19 mouse cellular contexts compared by ENCODE assay signal in the genomic region with DNA sequence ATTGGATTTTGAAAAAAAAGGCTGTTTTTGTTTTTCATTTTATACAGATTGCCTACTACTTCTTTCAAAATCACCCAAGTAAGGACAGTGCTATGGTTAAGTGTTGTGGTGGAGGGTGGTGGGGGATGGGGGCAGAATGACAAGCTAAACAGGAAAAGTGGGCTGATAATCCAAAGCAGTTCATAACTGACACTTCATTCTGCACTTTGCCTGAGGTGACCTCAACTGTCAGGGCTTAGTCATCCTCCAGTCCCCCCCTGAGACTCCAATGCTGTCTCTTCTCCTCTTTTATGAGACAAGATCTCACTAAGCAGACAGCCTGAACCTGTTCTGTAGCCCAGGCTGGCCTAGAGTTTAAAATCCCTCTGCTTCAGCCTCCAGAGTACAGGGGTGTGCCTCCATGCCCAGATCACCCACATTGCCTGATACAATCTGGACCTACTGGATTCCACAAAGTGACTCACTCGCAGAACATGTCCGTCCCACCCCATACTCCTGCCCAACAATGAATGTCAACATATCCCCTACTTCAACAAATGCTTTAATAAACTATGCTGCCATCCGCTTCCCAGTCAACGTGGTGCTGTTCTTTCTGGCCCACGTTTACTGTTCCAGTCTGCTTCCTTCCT. TPM values are rescaled to one million over a fixed set of nuclear protein-coding genes. Genes with fewer than 3 reads are reported as not detected.
A peak's percentile ranks its signal among the peaks of the same experiment; 100 is the strongest.
DNase-seq lines count a peak whose midpoint lies in the region; ATAC-seq and TF ChIP-seq lines count a peak whose summit lies in the region.
"Had no signal": no experiment of that assay in that cellular context is flagged by ENCODE, and none has a peak within 500 bp of the region (broad histone marks: within the 10 kb centered on the region; RNA-seq: fewer than 3 reads in every experiment).

No protein-coding gene starts in this region.

- no peak for TF ChIP-seq CTCF in MEL (IDR thresholded peaks at IDR 0.05 in 2 of 3, conservative IDR thresholded peaks at IDR 0.05 in 1 of 3; ENCODE audit: control insufficient read depth in 1 of 3, insufficient read depth in 1 of 3, low read depth in 2 of 3, low read length in 3 of 3, poor library complexity in 1 of 3, severe bottlenecking in 1 of 3)
- no peak for TF ChIP-seq CTCF in lung, postnatal 0 days (IDR thresholded peaks at IDR 0.05)
- TF ChIP-seq CTCF in gastrocnemius, adult 2 months (IDR thresholded peaks at IDR 0.05): no peak

- H3K9me3 ChIP-seq in lung, embryonic 16.5 days (ENCODE audit: control insufficient read depth, low read length): peaks cover 5% of the 10 kb centered on the region
- H3K9me3 ChIP-seq in MEL (replicated peaks; ENCODE audit: insufficient read depth, low read length): no peaks in the 10 kb centered on the region
- no peaks in the 10 kb centered on the region for H3K9me3 ChIP-seq in lung, postnatal 0 days (ENCODE audit: low read length)
- H3K9me3 ChIP-seq in stomach, embryonic 16.5 days (replicated peaks; ENCODE audit: control insufficient read depth, low read length): peaks cover 7% of the 10 kb centered on the region; the same call in 1 of the 2 replicates

- H3K4me1 ChIP-seq in lung, embryonic 16.5 days (replicated peaks; ENCODE audit: control insufficient read depth, insufficient read depth, low read length): peaks cover 5% of the 10 kb centered on the region; the same call in 1 of the 2 replicates
- peaks cover 3 to 8% of the 10 kb centered on the region in 2 experiments; a peak in 2 of 4 replicates for H3K4me1 ChIP-seq in MEL (ENCODE audit: control insufficient read depth in 1 of 2, insufficient read depth in 2 of 2, low read length in 2 of 2)
- H3K4me1 ChIP-seq in lung, postnatal 0 days (ENCODE audit: insufficient read depth, low read depth, low read length): no peaks in the 10 kb centered on the region
- H3K4me1 ChIP-seq in stomach, embryonic 16.5 days (ENCODE audit: control insufficient read depth, insufficient read depth, low read length): no peaks in the 10 kb centered on the region
- H3K4me1 ChIP-seq: forebrain, embryonic 13.5 days; heart, embryonic 10.5 days; hindbrain, embryonic 13.5 days had no signal

- no peaks in the 10 kb centered on the region for H3K79me2 ChIP-seq in MEL (ENCODE audit: control insufficient read depth, insufficient read depth, low read length, poor library complexity)

- TF ChIP-seq POLR2A in MEL (IDR thresholded peaks at IDR 0.05; ENCODE audit: control insufficient read depth in 1 of 2, insufficient read depth in 1 of 2, low read depth in 1 of 2, low read length in 2 of 2, poor library complexity in 1 of 2): no peak

- no peak overlapping the region for H3K4me2 ChIP-seq in lung, embryonic 16.5 days (ENCODE audit: low read depth, low read length)
- no peak overlapping the region for H3K4me2 ChIP-seq in lung, postnatal 0 days (replicated peaks; ENCODE audit: low read depth, low read length)
- no peak overlapping the region for H3K4me2 ChIP-seq in stomach, embryonic 16.5 days (ENCODE audit: low read depth, low read length)
- H3K4me2 ChIP-seq: forebrain, embryonic 13.5 days; hindbrain, embryonic 13.5 days; lung, embryonic 14.5 days had no signal

- no peak overlapping the region for H3K27ac ChIP-seq in lung, embryonic 16.5 days (ENCODE audit: low read length)
- H3K27ac ChIP-seq in MEL (ENCODE audit: control insufficient read depth, low read depth, low read length): no peak overlapping the region
- H3K27ac ChIP-seq in lung, postnatal 0 days (ENCODE audit: low read length): no peak overlapping the region; the same call in 1 of the 2 replicates
- peak overlapping the region; percentile 35 for H3K27ac ChIP-seq in stomach, embryonic 16.5 days (ENCODE audit: low read length)
- H3K27ac ChIP-seq in gastrocnemius, adult 2 months: no peak overlapping the region
- H3K27ac ChIP-seq: forebrain, embryonic 13.5 days; heart, embryonic 10.5 days; hindbrain, embryonic 13.5 days had no signal

- TF ChIP-seq RAD21 in MEL (IDR thresholded peaks at IDR 0.05; ENCODE audit: low read depth, low read length): no peak

- peaks cover 50% of the 10 kb centered on the region for H3K36me3 ChIP-seq in lung, embryonic 16.5 days (ENCODE audit: control insufficient read depth, insufficient read depth, low read length)
- peaks cover 0 to 3% of the 10 kb centered on the region in 2 experiments; a peak in 1 of 4 replicates for H3K36me3 ChIP-seq in MEL (ENCODE audit: control insufficient read depth in 1 of 2, insufficient read depth in 2 of 2, low read length in 2 of 2)
- peaks cover 39% of the 10 kb centered on the region for H3K36me3 ChIP-seq in lung, postnatal 0 days (ENCODE audit: insufficient read depth, low read length)
- peaks cover 24% of the 10 kb centered on the region for H3K36me3 ChIP-seq in stomach, embryonic 16.5 days (ENCODE audit: control insufficient read depth, insufficient read depth, low read length)

- no peaks in the 10 kb centered on the region for H3K27me3 ChIP-seq in lung, embryonic 16.5 days (ENCODE audit: control insufficient read depth, insufficient read depth, low read depth, low read length)
- H3K27me3 ChIP-seq in MEL (ENCODE audit: control insufficient read depth in 1 of 2, insufficient read depth in 2 of 2, low read length in 2 of 2): no peaks in the 10 kb centered on the region
- H3K27me3 ChIP-seq in lung, postnatal 0 days (replicated peaks; ENCODE audit: insufficient read depth, low read length): no peaks in the 10 kb centered on the region
- H3K27me3 ChIP-seq in stomach, embryonic 16.5 days (ENCODE audit: control insufficient read depth, insufficient read depth, low read length): no peaks in the 10 kb centered on the region
- H3K27me3 ChIP-seq: forebrain, embryonic 13.5 days; hindbrain, embryonic 13.5 days had no signal

- no peak overlapping the region for H3K9ac ChIP-seq in lung, embryonic 16.5 days (ENCODE audit: low read length)
- H3K9ac ChIP-seq in MEL (ENCODE audit: control insufficient read depth, low read depth, low read length, poor library complexity, severe bottlenecking): no peak overlapping the region
- no peak overlapping the region for H3K9ac ChIP-seq in lung, postnatal 0 days (replicated peaks; ENCODE audit: low read depth)
- no peak overlapping the region for H3K9ac ChIP-seq in stomach, embryonic 16.5 days (ENCODE audit: low read length)
- H3K9ac ChIP-seq: forebrain, embryonic 13.5 days; hindbrain, embryonic 13.5 days; lung, embryonic 14.5 days had no signal

- intact Hi-C loops in gastrocnemius, adult 2 months (cut with DNase I): no loop called here

- no peak for DNase-seq in lung, postnatal 4 days
- DNase-seq in MEL (ENCODE audit: low read depth, low spot score): peak; percentile 46
- DNase-seq in lung, postnatal 0 days (ENCODE audit: low spot score): peak; percentile 83
- no peak for DNase-seq in cerebellum, postnatal 25 days
- no peak for DNase-seq in gastrocnemius, adult 2 months
- DNase-seq: cerebellum, adult 2 months; embryo, embryonic 11 days; gastrocnemius, postnatal 36 days; heart, postnatal 10 days; lung, embryonic 14.5 days; midbrain, embryonic 14.5 days; thymus, adult 2 months had no signal

- WGBS in lung, embryonic 16.5 days: 42% methylated on average over 5 of the region's 5 CpGs
- WGBS in lung, postnatal 0 days: 27% methylated on average over 5 of the region's 5 CpGs
- 70% methylated on average over 5 of the region's 5 CpGs for WGBS in stomach, embryonic 16.5 days

- no peak overlapping the region for H3K4me3 ChIP-seq in lung, embryonic 16.5 days (ENCODE audit: low read length)
- H3K4me3 ChIP-seq in MEL (ENCODE audit: control insufficient read depth in 1 of 2, insufficient read depth in 1 of 2, low read depth in 2 of 2, low read length in 2 of 2): no peak overlapping the region
- H3K4me3 ChIP-seq in lung, postnatal 0 days (ENCODE audit: low read depth, low read length): no peak overlapping the region
- no peak overlapping the region for H3K4me3 ChIP-seq in stomach, embryonic 16.5 days (replicated peaks; ENCODE audit: low read length)
- no peak overlapping the region for H3K4me3 ChIP-seq in gastrocnemius, adult 2 months
- H3K4me3 ChIP-seq: forebrain, embryonic 13.5 days; heart, embryonic 10.5 days; hindbrain, embryonic 13.5 days had no signal

- ATAC-seq in lung, embryonic 16.5 days (ENCODE audit: low read depth): peak; percentile 74; the same call in 1 of the 2 replicates
- ATAC-seq in lung, postnatal 0 days: peak; percentile 97
- ATAC-seq in stomach, embryonic 16.5 days (ENCODE audit: insufficient read depth, low FRiP score): peak; percentile 73
- ATAC-seq: activated CD4-positive, CD25-positive, alpha-beta regulatory T cell, adult 4 months; CD4-positive, CD25-positive, alpha-beta regulatory T cell, adult 4 months; forebrain, embryonic 13.5 days had no signal

- peak; percentile 47 to 54 for TF ChIP-seq EP300 in MEL (IDR thresholded peaks at IDR 0.05; ENCODE audit: low read depth in 1 of 2, low read length in 2 of 2)
- peak; percentile 94 for TF ChIP-seq EP300 in lung, postnatal 0 days (IDR thresholded peaks at IDR 0.05)

TF ChIP-seq in MEL, 35 proteins besides CTCF, POLR2A, EP300 and RAD21:
- TF ChIP-seq MYB (IDR thresholded peaks at IDR 0.05; ENCODE audit: low read depth, low read length) (peak; percentile 46; the same call in 1 of the 2 replicates), MAFK (IDR thresholded peaks at IDR 0.05; ENCODE audit: borderline replicate concordance, low read depth, low read length) (no peak)

RNA-seq across cellular contexts. Expression of a gene that starts 17.3 kb away (rescaled TPM):
- polyA plus RNA-seq in lung, embryonic 16.5 days (2015; fragmentation: Nextera tagmentation; extraction: Ambion mirVana): 192 and 197 TPM in 2 replicates
- total RNA-seq in MEL (2012; rRNA removed): 0.07 and 0.12 TPM in 2 replicates
- polyA plus RNA-seq in MEL (2012; ENCODE audit: insufficient read depth in 1 of 2, insufficient read length in 2 of 2, low read depth in 1 of 2, low replicate concordance in 2 of 2, missing spikeins in 1 of 2): under 1 TPM in 1 of 2 experiments, not detected in 1; 0.32 TPM
- 217 and 230 TPM in 2 replicates for polyA plus RNA-seq in lung, postnatal 0 days (2015; fragmentation: Nextera tagmentation; extraction: Ambion mirVana)
- 188 and 195 TPM in 2 replicates for polyA plus RNA-seq in stomach, embryonic 16.5 days (2015; fragmentation: Nextera tagmentation; extraction: Ambion mirVana)
- 100 to 1,000 TPM; 186 to 398 TPM for total RNA-seq in gastrocnemius, adult 2 months (2021)

RNA-seq across cellular contexts. Expression of a gene that starts 28.4 kb away (rescaled TPM):
- polyA plus RNA-seq in lung, embryonic 16.5 days (2015; fragmentation: Nextera tagmentation; extraction: Ambion mirVana): 23.4 and 24.4 TPM in 2 replicates
- 1.8 and 1.9 TPM in 2 replicates for total RNA-seq in MEL (2012; rRNA removed)
- 1 to 10 TPM in 1 of 2 experiments, not detected in 1; 1.9 TPM for polyA plus RNA-seq in MEL (2012; ENCODE audit: insufficient read depth in 1 of 2, insufficient read length in 2 of 2, low read depth in 1 of 2, low replicate concordance in 2 of 2, missing spikeins in 1 of 2)
- 11.2 and 13.1 TPM in 2 replicates for polyA plus RNA-seq in lung, postnatal 0 days (2015; fragmentation: Nextera tagmentation; extraction: Ambion mirVana)
- 10.0 and 11.0 TPM in 2 replicates for polyA plus RNA-seq in stomach, embryonic 16.5 days (2015; fragmentation: Nextera tagmentation; extraction: Ambion mirVana)
- total RNA-seq in gastrocnemius, adult 2 months (2021): 10 to 100 TPM; 23.2 to 23.8 TPM

Comparison
In these comparisons a context has a peak if more than half of its experiments do, and no peak if none do; other contexts are left out.
1. DNase-seq: peak in MEL (single experiment) and lung, postnatal 0 days (single experiment); none in lung, postnatal 4 days (0 of 2), cerebellum, postnatal 25 days (0 of 2) and gastrocnemius, adult 2 months (single experiment).
2. RNA of a gene that starts 17.3 kb away (polyA plus RNA-seq): 217 to 230 TPM in lung, postnatal 0 days, 192 to 197 TPM in lung, embryonic 16.5 days and 188 to 195 TPM in stomach, embryonic 16.5 days; 0.32 TPM in MEL; every median in the first group is over 100 times any median in the second.
3. Peak in every context shown above with its lines, with median percentiles within 50 percentile points of each other: ATAC-seq.